Comparison of ENCODE assay signal across 8 mouse cellular contexts in the genomic region with DNA sequence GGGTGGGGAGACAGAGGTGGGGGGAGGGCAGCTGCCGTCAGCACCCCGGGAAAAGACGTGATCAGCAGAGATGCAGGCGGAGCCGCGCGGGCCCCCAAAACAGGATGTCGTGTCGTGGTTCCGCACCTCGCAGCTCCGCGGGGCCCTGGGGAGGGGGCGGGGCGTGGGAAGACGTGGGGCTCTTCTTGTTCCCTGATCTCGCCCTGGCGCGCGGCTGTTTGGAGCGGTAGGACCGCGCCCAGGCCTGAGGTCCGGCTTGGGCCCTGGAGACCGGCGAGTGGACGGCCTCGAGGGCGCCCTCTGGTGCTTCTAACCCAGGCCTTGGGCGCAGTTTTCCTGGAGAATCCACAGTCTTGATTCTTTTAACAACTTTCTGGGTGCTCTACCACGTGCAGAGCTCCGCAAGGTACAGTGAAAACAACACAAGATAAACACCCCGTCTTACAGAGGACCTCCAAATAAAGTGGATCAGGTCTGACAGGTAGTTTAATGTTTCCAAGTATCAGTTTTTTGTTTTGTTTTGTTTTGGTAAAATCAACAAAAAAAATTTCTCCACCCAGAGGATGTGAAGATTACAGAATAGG. TPM values are rescaled to one million over a fixed set of nuclear protein-coding genes. Genes with fewer than 3 reads are reported as not detected.
A peak's percentile ranks its signal among the peaks of the same experiment; 100 is the strongest.
DNase-seq lines count a peak whose midpoint lies in the region; ATAC-seq lines count a peak whose summit lies in the region.

No protein-coding gene starts in this region.

- H3K27me3 ChIP-seq in embryonic facial prominence, embryonic 12.5 days: no peaks in the 10 kb centered on the region

- peak overlapping the region; percentile 70 for H3K4me2 ChIP-seq in embryonic facial prominence, embryonic 12.5 days (replicated peaks)

- H3K27ac ChIP-seq in embryonic facial prominence, embryonic 12.5 days: peak overlapping the region; percentile 93

- intact Hi-C loops in left cerebral cortex, postnatal 36 days (cut with DNase I): no loop called here

- peak; percentile 93 for DNase-seq in 416B (ENCODE audit: low read depth)
- peak; percentile 93 to 96 for DNase-seq in adrenal gland, postnatal 36 days
- DNase-seq in heart, adult 11 months: peak; percentile 100
- DNase-seq in kidney, adult 11 months: peak; percentile 92
- DNase-seq in left cerebral cortex, postnatal 36 days (ENCODE audit: low spot score in 2 of 2): peak; percentile 89 to 90
- DNase-seq in mesoderm, embryonic 11.5 days (ENCODE audit: low read depth, low spot score): peak; percentile 87
- peak; percentile 82 for DNase-seq in spleen, adult 12 weeks (ENCODE audit: low spot score)

- H3K4me3 ChIP-seq in embryonic facial prominence, embryonic 12.5 days: peak overlapping the region; percentile 65

- H3K9me3 ChIP-seq in embryonic facial prominence, embryonic 12.5 days: no peaks in the 10 kb centered on the region

- no peaks in the 10 kb centered on the region for H3K36me3 ChIP-seq in embryonic facial prominence, embryonic 12.5 days

- peaks cover 36% of the 10 kb centered on the region for H3K4me1 ChIP-seq in embryonic facial prominence, embryonic 12.5 days

- peak overlapping the region; percentile 74 for H3K9ac ChIP-seq in embryonic facial prominence, embryonic 12.5 days

- 1% methylated on average over 33 of the region's 33 CpGs for WGBS in embryonic facial prominence, embryonic 12.5 days

- peak; percentile 76 for ATAC-seq in embryonic facial prominence, embryonic 12.5 days (ENCODE audit: insufficient number of reproducible peaks, insufficient read depth, low FRiP score, low TSS enrichment)

RNA-seq across cellular contexts. Expression of a gene that starts 5.1 kb away (rescaled TPM):
- 10 to 100 TPM; 53.8 to 55.6 TPM for total RNA-seq in adrenal gland, postnatal 36 days (2021)
- 48.7 and 50.0 TPM in 2 replicates for polyA plus RNA-seq in embryonic facial prominence, embryonic 12.5 days (2016; fragmentation: Nextera tagmentation; extraction: Ambion mirVana)
- 10 to 100 TPM; 25.5 to 31.0 TPM for total RNA-seq in left cerebral cortex, postnatal 36 days (2021)

RNA-seq across cellular contexts. Expression of a gene that starts 16.9 kb away (rescaled TPM):
- total RNA-seq in adrenal gland, postnatal 36 days (2021): 10 to 100 TPM; 63.5 to 73.1 TPM
- 24.6 and 25.0 TPM in 2 replicates for polyA plus RNA-seq in embryonic facial prominence, embryonic 12.5 days (2016; fragmentation: Nextera tagmentation; extraction: Ambion mirVana)
- total RNA-seq in left cerebral cortex, postnatal 36 days (2021): 10 to 100 TPM; 88.5 to 92.8 TPM

RNA-seq across cellular contexts. Expression of a gene that starts 40.7 kb away (rescaled TPM):
- total RNA-seq in adrenal gland, postnatal 36 days (2021): 100 to 1,000 TPM in 1 of 2 experiments, 10 to 100 TPM in 1; 64.1 to 103 TPM
- 78.4 and 83.3 TPM in 2 replicates for polyA plus RNA-seq in embryonic facial prominence, embryonic 12.5 days (2016; fragmentation: Nextera tagmentation; extraction: Ambion mirVana)
- 10 to 100 TPM; 22.1 to 23.1 TPM for total RNA-seq in left cerebral cortex, postnatal 36 days (2021)

RNA-seq across cellular contexts. Expression of a gene that starts 40.7 kb away (rescaled TPM):
- total RNA-seq in adrenal gland, postnatal 36 days (2021): 10 to 100 TPM; 61.1 to 78.2 TPM
- 46.6 and 46.9 TPM in 2 replicates for polyA plus RNA-seq in embryonic facial prominence, embryonic 12.5 days (2016; fragmentation: Nextera tagmentation; extraction: Ambion mirVana)
- total RNA-seq in left cerebral cortex, postnatal 36 days (2021): 10 to 100 TPM; 34.0 to 44.5 TPM

Comparison
In these comparisons a context has a peak if more than half of its experiments do, and no peak if none do; other contexts are left out.
1. Peak in every context shown above with its lines: DNase-seq, ATAC-seq, H3K4me3 ChIP-seq and H3K27ac ChIP-seq.